Mouse (Mus musculus): ENCODE data around the gene Tyk2.

Tyk2 gene

GRCm38 (mm10) chr9:21131059-21131956, at the start of gene Tyk2:
Gene Tyk2, minus strand, starts transcription at chr9:21131243.
- DNase-seq (ENCODE audit: low spot score in 2 of 2), result peak; percentile 91 to 95

GRCm38 (mm10) chr9:21180841-21181240, 49.8 kb upstream of the Tyk2 start:
- no peak for DNase-seq (ENCODE audit: low spot score in 2 of 2)

- DNase-seq (ENCODE audit: low spot score in 2 of 2), result no peak
Observed at GRCm38 (mm10) chr9:21180402-21180801, 49.4 kb upstream of the Tyk2 start.

GRCm38 (mm10) chr9:21172364-21172763, 41.3 kb upstream of the Tyk2 start:
- no peak for DNase-seq (ENCODE audit: low spot score in 2 of 2)

GRCm38 (mm10) chr9:21169157-21169556, 38.1 kb upstream of the Tyk2 start:
- DNase-seq (ENCODE audit: low spot score in 2 of 2), result no peak

GRCm38 (mm10) chr9:21168161-21169123, 37.4 kb upstream of the Tyk2 start:
- peak in 1 of 2 experiments; percentile 33 for DNase-seq (ENCODE audit: low spot score in 2 of 2)

- DNase-seq (ENCODE audit: low spot score in 2 of 2), result no peak
Observed at GRCm38 (mm10) chr9:21167140-21168097, 36.4 kb upstream of the Tyk2 start.

GRCm38 (mm10) chr9:21166516-21166915, 35.5 kb upstream of the Tyk2 start:
- DNase-seq (ENCODE audit: low spot score in 2 of 2), result no peak

- peak in 1 of 2 experiments; percentile 32 for DNase-seq (ENCODE audit: low spot score in 2 of 2)
Observed at GRCm38 (mm10) chr9:21165952-21166451, 35.0 kb upstream of the Tyk2 start.

GRCm38 (mm10) chr9:21165041-21165951, 34.3 kb upstream of the Tyk2 start, which contains the start of gene Pde4a:
Gene Pde4a, plus strand, starts transcription at chr9:21165714.
- peak; percentile 83 to 86 for DNase-seq (ENCODE audit: low spot score in 2 of 2)

- peak; percentile 72 to 80 for DNase-seq (ENCODE audit: low spot score in 2 of 2)
Observed at GRCm38 (mm10) chr9:21164072-21164471, 33.0 kb upstream of the Tyk2 start.

- DNase-seq (ENCODE audit: low spot score in 2 of 2), result peak in 1 of 2 experiments; percentile 26
Observed at GRCm38 (mm10) chr9:21163086-21164050, 32.3 kb upstream of the Tyk2 start.

- DNase-seq (ENCODE audit: low spot score in 2 of 2), result peak; percentile 93 to 94
Observed at GRCm38 (mm10) chr9:21161209-21161909, 30.3 kb upstream of the Tyk2 start.

- no peak for DNase-seq (ENCODE audit: low spot score in 2 of 2)
Observed at GRCm38 (mm10) chr9:21154787-21155186, 23.7 kb upstream of the Tyk2 start.

GRCm38 (mm10) chr9:21153833-21154232, 22.8 kb upstream of the Tyk2 start:
- DNase-seq (ENCODE audit: low spot score in 2 of 2), result no peak

- no peak for DNase-seq (ENCODE audit: low spot score in 2 of 2)
Observed at GRCm38 (mm10) chr9:21153331-21153730, 22.3 kb upstream of the Tyk2 start.

GRCm38 (mm10) chr9:21152715-21153114, 21.7 kb upstream of the Tyk2 start:
- DNase-seq (ENCODE audit: low spot score in 2 of 2), result peak; percentile 76

Data from right cerebral cortex, postnatal 36 days (tissue).